Mouse (Mus musculus): Measurements from ENCODE around the gene Dennd5b.
"Not testable (repeated sequence)": the region's sequence is repeated elsewhere in the genome, so short reads cannot be mapped to it uniquely, and the experiment has no call there.

Gene Dennd5b

DNA sequence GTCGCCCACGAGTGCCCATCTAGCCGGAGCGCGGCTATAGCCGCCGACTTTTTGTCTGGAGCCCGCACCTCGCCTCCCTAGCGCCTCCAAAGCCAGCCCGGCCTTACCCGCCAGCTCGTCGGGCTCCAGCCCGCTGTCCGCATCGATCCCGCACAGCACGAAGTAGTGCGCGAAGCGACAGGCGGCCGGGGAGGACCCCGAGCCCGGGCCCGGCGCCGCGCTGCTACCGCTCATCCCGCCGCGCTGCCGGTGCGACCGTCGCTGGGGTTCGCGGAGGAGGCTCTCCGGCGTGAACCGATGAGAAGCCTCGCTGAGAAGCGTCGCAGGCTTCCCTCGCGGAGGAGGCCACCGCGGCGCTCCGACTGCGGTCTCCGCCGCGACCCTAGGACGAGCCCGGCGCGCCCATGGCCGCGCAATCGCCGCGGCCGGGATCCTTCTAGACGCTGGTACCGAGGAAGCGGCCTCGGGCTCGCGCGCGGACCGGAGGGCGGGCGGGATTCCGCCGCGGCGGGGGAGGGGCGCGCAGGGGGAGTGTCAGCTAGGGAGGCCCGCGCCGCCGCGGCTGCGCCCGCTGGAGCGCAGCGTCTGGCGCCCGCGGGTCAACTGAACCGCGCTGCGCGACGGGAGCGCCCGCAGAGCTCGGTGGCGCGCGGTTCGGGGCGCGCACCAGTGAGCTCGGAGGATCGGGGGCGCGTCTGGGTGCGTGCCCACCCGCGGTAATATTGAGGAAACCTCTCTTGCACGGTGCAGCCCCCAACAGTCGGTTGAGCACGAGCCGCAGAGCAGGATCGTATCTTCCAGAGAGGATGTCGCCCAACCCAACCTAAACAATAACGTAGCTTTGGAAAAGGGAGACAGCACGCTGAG, at the start of gene Dennd5b:
TSS of gene Dennd5b (minus strand) at position 605 of the 867 bp plus-strand sequence.
- DNase-seq (ENCODE audit: low read depth, low spot score), result peak; percentile 44

DNA sequence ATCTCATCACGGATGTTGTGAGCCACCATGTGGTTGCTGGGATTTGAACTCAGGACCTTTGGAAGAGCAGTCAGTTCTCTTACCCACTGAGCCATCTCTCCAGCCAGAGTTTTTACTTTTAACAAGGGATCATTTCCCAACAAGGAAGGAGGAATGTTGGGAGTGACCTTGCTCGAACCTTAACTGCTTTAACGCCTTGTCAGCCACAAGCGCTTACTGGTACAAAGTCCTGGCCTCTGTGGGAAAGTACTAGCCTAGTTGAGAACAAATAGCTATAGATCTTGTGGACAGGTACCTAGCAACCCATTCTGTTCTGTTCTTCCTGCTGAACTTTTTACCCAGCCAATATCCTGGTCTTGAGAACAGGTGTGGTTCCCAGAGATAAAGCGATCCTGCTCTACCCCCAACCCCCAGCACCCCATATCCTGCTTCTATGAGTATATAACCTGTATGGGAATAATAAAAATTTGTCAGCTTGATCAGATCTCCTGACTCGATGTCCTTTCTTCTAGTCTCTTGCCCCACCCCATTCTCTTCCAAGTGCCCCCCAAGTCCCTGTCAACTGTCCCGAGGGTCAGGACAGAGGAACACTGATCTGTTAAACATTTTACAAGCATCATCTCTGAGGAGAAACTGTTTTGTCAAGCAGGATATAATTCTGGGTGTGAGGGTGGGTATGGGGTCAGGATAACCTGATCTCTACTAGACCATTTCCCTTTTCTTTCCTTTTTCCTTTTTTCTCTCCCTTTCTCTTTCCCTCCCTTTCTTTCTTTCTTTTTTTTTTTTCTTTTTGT, 47.2 kb upstream of the Dennd5b start:
- no peak for DNase-seq (ENCODE audit: low read depth, low spot score)

DNA sequence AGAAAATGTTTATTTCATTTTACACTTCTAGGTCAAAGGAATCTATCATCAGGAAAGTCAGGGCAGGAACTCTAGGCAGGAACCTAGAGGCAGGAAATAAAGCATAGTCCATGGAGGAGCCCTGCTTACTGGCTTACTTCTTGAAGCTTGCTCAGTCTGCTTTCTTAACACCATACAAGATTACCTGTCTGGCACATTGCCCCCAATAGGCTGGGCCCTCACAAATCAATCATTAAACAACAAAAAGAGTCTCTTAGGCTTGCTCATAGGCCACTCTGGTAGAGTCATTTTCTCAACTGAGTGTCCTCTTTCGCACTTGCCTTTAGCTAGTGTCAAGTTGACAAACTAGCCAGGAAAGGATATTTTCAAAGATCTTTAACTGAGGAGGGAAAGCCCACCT, 43.7 kb upstream of the Dennd5b start:
- DNase-seq (ENCODE audit: low read depth, low spot score), result no peak

DNA sequence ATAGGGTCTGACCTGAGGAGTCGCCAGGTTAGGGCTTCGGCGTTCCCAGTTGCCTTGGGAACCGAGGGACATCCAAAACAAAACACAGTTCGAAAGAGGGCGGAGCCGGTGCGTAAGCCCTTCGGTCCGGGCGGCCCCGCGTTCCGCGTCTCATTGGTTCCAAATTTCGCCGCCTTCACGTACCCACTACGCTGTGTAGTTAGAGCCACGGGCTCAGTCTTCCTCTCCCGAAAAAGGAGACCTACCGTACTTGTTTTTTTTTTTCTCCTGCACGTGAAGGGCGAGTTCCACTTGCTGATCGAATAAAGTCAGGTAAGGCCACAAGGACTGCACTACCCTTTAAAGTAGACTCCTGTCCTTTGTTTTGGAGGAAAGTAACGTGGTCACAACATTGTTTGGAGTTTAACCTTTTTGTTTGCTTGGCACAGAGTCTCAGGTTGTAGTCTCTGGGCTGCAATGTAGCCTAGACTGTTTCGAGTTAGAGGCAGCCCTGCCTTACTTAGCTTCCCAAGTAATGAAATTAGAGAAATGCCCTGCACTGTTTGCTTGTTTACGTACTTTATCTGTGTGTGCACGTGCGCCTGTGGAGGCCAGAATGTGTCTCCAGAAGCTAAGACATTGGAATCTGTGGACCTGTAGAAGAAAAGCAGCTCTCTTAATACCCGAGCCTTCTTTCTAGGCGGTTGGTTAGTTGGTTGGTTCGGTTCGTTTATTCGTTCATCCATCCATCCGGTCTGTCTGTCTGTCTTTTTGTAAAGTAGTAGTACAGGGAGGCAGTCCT, 40.1 kb upstream of the Dennd5b start:
- peak; percentile 64 for DNase-seq (ENCODE audit: low read depth, low spot score)

DNA sequence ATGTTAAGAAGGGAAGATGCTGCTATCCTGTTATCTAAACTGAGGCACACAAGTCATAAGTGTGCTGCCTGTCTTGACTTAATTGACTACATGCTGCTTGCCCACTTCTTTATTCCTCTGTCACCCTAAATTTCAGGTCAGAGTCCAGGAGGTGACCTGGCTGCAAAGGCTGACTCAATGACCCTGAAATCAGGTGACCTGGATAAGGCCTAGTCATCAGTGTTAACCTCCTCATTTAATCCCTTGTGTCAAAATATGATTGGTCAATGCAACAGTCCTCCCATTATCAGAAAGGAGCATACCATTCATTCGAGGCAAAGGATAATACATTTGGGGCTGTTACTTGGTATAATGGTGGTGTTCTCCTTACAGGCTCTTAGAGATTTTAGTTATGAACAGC, 38.0 kb upstream of the Dennd5b start, which contains the start of gene Etfbkmt:
TSS of gene Etfbkmt (plus strand) at position 379 of the 400 bp plus-strand sequence.
- no peak for DNase-seq (ENCODE audit: low read depth, low spot score)

DNA sequence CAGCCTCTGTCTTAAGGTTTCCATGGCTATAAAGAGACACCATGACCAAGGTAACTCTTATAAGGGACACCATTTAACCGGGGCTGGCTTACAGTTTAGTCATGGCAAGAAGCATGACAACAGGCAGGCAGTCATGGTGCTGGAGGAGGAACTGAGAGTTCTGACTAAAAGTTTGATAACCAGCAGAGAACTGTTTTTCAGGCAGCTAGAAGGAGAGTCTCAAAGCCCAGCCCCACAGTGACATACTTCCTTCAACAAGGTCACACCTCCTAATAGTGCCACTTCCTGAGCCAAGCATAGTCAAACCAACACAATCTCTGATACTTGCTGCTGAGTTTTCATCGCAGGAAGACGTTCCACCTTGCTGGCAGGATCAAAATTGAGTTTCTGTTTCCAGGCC, 37.5 kb upstream of the Dennd5b start:
- DNase-seq (ENCODE audit: low read depth, low spot score), result no peak

DNA sequence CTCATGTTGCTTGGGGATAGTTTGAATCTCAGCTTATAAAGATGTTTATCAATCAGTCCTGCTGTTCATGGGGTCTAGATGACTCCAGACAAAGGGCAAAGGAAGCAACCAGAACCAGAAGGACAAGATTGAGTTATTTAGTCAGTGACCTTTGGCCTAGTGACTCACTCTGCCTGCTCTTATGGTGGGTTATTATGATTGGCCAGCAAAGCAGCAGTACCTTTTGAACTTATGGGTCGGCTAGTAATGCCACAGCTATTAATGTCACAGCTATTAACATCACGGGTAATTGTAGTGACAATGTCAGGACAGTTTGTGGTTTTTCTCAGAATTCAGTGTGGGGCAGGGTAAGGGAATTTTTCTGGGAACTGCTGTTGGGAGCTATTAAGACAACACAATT, 36.5 kb upstream of the Dennd5b start:
- no peak for DNase-seq (ENCODE audit: low read depth, low spot score)

DNA sequence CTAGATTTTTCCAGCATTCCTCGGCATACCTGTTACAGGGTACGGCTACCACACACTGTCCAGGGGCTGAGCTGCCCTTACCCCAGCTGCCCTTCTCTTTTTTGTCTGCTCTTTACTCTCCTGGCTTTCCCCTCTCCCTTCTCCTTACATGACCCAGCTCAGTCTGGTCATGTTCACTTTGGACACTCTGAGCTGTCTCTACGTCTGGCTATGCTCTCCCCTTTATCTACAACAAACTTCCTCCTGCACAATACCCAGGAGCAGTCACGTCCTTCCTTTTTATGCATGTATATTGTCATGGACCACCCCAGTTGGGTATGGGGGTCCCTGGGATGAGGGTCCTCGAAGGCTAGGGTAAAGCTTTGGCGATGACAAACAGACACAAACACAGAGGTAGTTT, 34.2 kb upstream of the Dennd5b start:
- DNase-seq (ENCODE audit: low read depth, low spot score), result no peak

DNA sequence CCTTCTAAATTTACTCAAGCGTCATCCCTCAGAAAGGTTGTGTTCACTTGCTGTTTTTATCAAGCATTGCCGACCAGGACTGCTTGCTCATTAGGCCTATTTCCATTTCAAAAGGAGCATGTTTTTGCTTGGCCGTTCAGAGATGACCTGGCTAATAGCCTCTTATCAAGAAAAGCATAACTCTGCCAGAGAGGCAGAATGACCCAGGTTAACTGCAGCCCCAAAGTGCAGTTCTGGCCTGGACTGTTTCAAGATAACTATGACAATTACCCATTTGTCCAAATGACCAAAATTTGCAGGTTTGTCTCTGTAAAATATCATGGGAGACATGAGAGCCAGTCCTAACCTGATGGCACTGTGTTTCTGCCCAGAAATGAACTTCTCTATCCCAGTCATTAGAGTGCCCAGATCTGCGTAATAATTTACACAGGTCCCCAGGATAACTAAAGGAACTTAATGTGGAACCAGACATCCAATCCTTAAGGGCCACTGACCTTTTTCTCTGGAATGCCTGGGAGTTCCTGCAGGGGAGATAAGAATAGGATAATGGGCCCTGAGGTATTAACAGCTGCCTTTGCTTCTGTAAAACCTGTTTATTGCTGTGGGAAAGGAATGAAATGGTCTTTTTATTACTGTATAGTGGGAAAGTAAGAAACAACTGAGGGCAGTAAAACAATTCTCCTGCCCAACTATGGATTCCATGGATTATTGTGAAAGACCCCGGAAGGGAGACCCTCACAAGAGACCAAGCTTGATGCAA, 33.1 kb upstream of the Dennd5b start:
- DNase-seq (ENCODE audit: low read depth, low spot score), result no peak

DNA sequence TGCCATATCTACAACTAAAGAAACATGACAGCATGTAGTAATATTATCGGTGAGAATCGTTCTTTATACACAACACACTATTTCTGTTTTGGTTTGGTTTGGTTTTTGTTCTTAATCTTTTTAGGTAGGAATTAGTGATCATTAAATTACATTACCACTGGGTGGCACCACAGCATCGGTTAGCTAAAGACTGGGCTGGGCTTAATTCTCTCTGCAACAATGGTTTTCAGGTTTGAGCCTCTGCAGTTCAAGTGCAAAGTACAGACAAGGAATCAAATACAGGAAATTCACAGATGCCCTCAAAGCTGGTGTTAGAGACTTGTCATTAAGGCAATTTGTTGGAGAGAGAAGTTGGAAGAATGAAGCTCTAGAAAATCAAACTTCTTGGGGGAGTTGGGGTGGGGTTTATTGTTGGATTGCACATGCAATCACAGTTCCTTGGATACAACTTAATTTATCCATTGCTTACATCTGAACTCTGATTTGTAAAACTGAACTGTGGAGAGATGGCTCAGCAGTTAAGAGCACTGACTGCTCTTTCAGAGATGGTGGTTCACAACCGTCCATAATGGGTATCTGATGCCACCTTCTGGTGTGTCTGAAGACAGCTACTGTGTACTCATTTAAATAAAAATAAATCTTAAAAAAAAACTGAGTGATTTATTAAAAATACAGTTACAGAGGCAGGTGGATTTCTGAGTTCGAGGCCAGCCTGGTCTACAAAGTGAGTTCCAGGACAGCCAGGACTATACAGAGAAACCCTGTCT, 31.0 kb upstream of the Dennd5b start:
- DNase-seq (ENCODE audit: low read depth, low spot score), result peak; percentile 35

DNA sequence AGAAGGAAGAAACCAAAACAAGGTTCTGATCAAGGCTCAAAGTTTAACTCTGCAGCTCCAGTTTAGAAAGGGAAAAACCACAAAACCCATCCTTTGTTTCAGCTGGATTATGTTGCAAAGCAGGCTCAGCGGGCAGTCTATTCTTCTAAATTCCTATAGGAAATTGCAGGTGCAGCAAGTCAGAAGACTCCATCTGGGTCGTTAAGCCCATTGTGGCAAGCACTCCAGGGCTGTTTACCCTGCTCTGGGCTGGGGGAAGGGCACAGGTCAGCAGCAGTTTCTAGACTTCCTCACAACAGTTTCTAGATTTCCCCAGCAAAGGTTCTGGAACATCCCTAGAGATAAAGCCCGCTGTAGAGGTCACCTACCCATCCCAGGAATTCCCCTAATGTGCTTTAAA, 29.6 kb upstream of the Dennd5b start:
- DNase-seq (ENCODE audit: low read depth, low spot score), result no peak

DNA sequence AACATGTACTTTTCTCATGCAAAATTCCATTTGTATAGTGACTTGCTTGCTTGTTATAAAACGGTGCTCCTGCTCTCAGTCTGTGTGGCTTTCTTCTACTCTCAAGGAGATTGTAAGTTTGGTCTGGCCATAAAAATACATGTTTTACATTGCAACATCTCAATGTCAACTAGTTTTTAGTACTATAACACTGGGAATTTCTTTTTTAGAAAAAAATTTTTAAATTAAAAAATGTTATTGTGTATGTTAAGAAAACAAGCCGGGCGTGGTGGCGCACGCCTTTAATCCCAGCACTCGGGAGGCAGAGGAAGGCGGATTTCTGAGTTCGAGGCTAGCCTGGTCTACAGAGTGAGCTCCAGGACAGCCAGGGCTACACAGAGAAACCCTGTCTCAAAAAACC, 28.4 kb upstream of the Dennd5b start, which contains the start of gene Gm10203:
TSS of gene Gm10203 (plus strand) at position 301 of the 400 bp plus-strand sequence.
- not testable (repeated sequence) for DNase-seq (ENCODE audit: low read depth, low spot score)

DNA sequence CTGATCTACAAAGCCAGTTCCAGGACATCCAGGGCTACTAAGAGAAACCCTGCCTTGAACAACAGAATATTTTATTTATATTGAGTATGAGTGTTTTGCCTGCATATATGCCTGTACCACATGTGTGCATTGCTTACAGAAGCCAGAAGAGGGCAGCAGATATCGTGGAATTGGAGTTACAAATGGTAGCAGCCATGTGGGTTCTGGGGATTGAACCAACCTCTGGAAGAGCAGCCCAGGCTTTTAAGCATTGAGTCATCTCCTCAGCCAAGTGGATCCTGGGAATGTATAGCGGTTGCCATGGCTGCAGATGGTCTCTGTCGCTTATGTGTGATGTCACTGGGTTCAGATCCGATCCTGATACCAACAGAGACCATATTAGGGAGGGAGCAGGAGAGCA, 25.2 kb upstream of the Dennd5b start:
- no peak for DNase-seq (ENCODE audit: low read depth, low spot score)

DNA sequence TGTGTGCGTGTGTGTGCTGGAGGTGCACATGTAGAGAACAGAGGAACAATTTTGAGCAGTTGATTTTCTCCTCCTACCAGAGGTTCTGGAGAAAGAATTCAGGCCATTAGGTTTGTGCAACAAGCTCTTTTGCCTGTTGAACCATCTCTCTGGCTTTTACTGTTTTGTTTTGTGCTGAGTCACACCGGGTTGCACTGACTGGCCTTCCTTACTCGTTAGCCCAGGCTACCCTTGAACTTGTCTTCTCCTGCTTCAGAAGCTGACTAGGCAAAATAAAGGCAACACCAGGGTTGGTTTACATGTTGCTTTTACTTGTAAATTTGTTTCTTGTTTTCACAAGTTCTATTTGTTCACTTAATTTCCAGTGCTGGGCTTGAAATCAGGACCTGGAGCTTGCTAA, 21.6 kb upstream of the Dennd5b start:
- no peak for DNase-seq (ENCODE audit: low read depth, low spot score)

DNA sequence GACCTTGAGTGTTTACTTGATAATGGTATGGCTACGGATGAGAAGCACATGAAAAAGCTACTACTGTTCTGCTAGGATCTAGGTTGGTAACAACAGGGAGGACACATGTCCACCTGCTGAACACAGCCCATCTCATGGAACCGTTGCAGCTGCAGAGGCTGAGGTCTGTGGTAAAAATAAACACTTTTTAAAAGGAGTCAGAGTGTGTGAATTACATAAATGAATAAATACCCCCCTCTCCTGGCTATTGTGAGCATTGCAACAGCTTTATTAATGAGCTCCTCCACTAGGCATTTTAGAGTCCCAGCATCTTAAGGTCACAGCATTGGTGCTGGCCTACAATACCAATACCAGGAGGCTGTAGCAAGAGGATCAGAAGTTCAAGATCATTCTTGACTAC, 18.4 kb upstream of the Dennd5b start:
- DNase-seq (ENCODE audit: low read depth, low spot score), result peak; percentile 45

DNA sequence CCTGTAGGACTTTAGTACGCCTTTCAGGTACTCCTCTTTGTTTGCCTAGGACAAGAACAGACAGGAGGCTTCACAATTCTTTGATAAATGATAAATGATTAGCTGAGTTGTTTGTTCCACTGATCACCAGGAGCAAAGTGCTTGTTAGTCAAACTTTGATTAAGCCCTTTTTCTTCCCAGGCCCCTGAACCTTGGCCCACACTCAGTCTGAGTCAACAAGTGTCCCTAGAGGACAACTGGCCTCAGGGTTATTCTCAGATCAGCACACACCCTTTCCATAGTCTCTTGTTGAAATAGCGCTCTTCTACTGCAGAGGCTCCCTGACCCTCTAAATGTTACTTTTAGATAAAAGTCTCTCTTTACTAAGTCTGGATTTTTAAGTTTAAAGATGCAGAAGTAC, 17.5 kb upstream of the Dennd5b start:
- DNase-seq (ENCODE audit: low read depth, low spot score), result peak; percentile 60

DNA sequence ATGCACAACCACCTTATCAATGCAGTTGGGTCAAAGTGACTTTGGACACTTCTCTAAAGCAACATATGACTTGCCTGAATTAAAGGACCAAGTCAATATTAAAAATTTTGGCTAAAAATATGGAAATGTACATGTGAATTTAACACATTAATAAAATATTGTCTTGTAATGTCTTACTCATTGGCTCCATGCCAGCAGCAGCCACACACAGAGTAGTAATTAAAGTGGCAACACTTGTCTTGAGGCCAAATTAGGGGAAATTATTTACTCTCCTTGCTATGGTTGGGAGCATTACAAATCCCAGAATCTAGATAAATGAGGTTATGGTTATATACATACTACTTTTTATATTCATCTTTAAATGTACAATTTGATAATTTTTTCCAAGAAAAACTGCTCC, 15.5 kb upstream of the Dennd5b start:
- no peak for DNase-seq (ENCODE audit: low read depth, low spot score)

DNA sequence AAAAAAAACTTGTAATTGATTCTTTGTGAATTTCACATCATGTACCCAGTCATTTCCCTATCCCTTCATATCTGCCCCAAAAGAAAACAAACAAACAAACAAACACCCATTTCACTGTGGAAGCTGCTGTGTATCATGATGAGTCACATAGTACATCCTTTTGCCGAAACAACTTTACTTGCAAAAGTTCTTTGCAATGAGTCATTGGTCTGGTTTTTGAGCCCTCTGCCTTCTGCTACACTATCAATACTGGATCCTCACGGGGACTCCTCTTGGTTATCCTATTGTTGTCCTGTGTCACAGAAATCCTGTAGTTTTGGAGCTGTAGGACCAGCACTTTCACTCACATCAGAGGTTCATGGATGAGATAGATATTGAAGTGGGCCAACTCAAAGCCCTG, 7.4 kb upstream of the Dennd5b start:
- no peak for DNase-seq (ENCODE audit: low read depth, low spot score)

DNA sequence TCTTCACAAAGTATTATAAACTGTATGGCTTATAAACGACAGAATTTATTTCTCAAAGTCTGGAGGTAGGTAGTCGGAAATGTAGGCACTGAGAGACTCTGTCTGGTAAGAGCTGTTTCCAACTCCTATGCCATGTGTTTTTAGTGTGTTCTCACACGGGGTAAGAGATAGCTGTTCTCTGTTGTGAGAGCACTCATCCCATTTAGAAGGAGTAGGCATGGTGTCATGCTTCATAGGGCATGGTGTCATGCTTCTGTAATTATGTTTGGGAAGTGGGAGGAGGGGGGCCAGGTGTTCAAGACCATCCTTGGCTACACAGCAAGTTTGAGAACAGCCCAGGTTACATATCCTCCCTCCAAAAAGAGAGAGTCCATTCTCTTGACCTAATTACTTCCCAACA, 6.1 kb upstream of the Dennd5b start:
- no peak for DNase-seq (ENCODE audit: low read depth, low spot score)

DNA sequence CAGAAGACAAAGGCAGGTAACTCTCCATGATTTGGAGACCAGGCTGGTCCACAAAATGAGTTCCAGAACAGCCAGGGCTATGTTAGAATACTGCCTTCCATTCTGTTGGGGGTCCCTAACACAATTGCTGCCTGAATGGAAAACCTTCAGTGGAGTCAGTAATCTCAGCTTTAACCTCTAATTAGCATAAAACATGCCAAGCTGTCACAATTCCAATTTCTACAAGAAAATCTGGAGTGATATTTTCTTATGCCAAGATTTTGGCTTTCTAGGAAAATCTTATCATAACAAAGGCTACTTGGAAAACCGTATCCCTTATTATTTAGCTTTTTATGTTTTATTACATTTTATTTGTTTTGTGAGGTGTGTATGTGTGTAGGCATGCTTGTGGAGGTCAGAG, 2.0 kb upstream of the Dennd5b start:
- DNase-seq (ENCODE audit: low read depth, low spot score), result no peak

DNA sequence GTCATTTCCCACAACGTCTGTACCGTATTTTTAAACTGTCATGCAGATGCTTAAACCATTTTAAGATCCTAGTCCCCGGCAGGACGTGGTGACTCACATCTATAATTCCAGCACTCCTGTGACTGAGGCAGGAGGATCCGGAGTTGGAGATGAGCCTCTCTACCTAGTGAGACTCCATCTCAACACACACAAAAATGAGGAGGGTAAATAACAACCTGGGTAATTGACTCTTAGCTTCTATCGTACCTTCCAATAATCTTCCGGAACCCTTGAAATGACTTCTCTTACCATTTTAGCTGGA, 413 bp upstream of the Dennd5b start:
- DNase-seq (ENCODE audit: low read depth, low spot score), result no peak
